Mouse (Mus musculus) lung, postnatal 36 days (tissue): ENCODE results near the gene Ipo13.

ENCODE experiments used
- DNase-seq: peaks from one replicate; pipeline ENCODE4 v3.0.0; 2022; ENCODE audit warnings: mixed read lengths

The Ipo13 gene

DNA sequence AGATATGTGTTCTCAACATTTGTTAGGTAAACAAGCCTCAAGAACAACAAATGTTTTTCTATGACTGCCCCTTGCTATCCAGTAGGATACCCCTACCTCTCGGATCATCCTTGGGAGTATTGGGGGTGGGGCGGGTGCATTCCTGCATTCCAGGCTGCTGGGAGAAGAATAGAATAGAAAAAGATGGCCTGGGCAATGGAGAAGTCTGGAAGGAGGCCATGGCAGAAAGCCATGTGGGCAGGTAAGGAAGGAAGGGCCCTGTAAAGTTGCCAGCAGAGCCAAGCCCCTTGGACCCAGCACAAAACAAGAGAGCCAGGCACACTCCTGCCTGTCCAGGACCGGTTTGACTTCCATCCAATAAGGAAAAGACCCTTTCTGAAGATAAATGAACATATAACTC, 1.4 kb downstream of the Ipo13 start:
- peak; percentile 82 for DNase-seq

DNA sequence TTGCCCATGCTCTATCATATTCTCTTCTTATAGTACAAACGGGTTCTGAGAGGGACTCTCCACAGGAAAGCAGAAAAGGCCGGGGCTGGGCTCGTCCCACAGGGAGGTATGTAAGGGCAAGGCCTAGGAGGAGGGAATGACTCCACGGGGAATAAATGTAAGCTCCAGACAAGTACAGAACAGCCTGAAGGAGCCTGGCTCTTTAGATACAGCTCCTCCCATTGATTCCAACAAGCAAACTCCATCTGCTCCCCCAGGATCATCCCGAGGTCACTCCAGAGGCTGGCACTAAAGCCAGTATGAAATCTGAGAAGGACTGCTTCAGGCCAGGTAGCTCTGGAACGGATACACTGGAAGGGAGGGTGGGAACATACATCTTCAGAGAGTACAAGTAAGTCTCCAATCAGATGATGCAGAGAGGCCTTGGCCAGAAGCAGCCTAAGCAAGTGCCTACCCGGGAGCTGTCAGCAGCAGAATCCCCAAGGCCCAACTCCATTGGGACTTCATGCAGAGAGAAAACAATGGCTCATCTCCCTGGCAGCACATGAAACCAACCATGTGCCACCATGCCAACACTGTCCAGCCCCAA, 2.0 kb downstream of the Ipo13 start:
- DNase-seq: no peak

DNA sequence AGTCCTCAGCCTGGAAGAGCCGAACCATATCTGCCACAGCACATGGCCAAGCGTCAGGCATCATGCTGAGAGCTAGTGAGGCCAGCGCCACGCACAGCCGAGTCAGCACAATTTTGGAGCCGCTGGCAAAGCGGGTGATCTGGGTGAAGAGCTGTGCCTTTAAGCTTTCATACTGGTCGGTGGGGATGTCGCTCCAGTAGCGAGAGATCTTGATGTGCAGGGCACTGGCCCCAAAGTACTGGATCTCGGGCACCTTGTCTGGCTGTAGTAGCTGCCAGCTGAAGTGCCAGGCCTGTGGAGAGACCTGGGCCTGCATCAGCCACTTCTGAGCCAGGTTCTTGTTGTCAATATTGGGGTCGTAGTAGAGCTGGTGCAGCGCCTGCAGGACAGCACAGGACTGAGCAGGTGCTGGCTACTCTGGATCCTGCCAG, 2.7 kb downstream of the Ipo13 start:
- no peak for DNase-seq

DNA sequence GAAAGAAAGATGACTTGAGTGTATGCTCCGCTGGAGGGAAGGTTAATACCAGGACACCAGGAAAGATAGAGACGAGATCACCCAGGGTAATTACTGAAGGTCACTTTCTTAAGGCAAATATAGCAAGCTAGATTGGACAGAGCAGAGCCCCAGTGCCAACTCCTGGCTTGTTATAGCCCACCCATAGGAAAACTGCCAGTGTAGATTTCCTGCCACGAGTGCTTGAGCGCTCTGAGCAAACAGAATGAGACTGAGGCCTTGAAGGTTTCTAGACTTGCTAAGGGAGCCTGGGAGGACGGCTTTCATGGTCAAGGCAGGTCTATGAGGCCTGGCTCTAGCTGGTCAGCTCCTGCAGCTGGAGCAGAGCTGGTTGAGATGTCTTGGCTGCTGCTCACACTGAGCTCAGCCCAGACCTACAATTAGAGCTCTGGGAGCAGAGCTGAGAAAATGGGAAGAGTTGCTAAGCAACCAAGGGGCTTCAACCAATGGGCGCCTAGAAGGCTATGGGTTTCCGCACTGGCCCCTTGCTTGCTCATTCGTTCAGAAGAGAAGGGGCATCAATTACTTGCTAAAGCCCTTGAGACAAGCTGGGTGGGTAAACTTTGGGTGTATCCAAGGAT, 5.9 kb downstream of the Ipo13 start:
- no peak for DNase-seq

GRCm38 (mm10) chr4:117906196-117906595, 8.6 kb downstream of the Ipo13 start:
- peak; percentile 87 for DNase-seq

GRCm38 (mm10) chr4:117904761-117905160, 10.0 kb downstream of the Ipo13 start:
- DNase-seq: no peak

- no peak for DNase-seq
These were observed 10.7 kb downstream of the Ipo13 start for GRCm38 (mm10) chr4:117904094-117904493.

DNA sequence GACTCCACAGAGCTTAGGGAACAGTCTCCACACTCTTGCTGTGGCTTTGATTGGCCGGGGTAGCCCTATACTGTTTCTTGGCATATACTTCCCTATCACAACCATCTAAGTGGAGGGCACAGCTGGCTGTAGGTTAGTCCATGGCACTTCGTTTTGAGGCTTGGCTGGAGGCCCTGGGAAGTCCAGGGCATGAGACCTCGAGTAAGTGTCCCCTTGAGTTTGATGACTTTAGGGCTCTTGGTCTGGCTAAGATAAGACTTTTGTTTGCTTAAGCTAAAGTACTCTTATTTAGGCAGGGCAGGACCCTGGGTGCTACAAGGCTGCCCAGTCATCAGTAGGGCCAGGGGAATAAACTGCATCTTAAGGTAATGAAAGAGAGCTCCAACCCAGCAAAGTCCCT, 16.7 kb downstream of the Ipo13 start:
- DNase-seq: peak; percentile 76

GRCm38 (mm10) chr4:117896031-117896430, 18.8 kb downstream of the Ipo13 start:
- no peak for DNase-seq

- no peak for DNase-seq
These were observed 19.5 kb downstream of the Ipo13 start for GRCm38 (mm10) chr4:117895339-117895738.

DNA sequence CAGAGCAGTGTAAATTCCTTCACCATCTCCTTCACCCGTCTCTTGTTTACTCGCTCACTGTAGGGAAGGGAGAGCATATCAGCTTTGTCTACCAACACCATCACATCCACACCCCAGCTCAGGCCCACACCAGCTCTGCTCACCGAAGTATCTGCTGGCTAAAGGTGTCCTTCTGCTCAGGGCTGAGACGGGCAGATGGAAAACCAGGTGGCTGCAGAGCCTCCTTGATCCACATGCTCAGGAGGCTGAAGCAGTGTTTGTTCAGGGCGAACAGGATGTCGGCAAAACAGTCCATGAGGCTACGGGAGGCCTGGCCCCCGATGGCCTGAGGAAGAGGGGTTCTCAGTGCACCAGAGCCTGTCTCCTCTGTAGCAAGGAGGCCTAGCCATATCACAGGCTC, 20.2 kb downstream of the Ipo13 start:
- no peak for DNase-seq

DNA sequence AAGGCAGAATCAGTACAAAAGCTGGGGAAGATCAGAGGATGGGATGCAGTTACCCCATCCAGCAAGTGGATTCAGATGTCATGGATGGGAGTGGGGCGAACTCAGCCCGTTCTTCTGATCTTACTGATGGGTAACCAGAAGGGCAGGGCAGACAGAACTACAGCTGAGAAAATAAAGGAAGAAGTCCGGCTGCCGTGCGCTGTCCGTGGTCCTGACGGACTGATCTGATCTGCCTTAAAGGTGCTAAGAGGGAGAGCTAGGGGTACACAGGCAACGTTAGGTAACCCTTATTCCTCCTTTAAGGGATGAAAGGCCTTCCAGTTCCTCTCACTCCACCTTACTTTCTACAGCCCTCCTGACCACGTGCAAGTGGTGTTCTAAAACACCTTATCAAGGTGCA, 21.4 kb downstream of the Ipo13 start:
- DNase-seq: peak; percentile 71

DNA sequence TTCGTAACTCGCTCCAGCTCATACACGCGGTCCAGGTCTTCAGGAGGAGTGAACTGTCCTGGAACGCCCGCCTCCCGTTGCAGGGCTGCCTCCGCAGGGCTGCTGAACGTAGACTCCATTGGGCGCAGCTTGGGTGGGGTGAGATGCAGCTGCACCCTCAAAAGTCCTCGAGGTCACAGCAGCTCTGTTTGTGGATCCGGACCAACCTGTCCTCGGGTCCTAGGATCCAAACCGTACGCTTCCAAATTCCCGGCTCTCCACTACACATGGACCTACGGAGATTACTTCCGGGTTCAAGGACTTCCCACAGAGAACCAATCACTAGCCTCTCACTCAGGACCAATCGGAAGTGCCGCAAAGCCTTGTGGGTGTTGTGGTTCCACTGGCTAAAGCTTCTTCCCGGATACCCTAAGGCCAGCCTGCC, 23.0 kb downstream of the Ipo13 start, which contains the start of gene Dph2:
TSS of gene Dph2 (minus strand) at position 295 of the 424 bp plus-strand sequence.
- DNase-seq: peak; percentile 95

GRCm38 (mm10) chr4:117890750-117891149, 24.0 kb downstream of the Ipo13 start:
- DNase-seq: no peak

DNA sequence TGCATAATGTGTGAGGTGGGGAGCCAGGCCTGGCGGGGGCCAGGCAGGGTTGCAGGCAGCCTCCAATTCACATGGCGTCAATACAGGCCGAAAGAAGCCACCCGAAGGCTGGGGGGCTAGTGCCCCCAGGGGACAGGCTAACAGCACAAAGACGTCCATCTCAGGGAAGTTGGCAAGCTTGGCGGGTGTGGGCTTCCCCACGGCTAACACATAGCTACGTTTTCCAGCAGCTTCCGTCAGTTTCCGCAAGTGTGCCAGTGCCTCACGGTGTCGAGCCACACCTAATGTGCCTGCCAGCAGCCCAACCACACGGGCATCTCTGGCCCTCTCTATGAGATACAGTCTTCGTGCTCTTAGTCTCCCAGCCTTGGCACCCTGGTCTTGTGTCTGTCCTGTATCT, 24.8 kb downstream of the Ipo13 start:
- no peak for DNase-seq

GRCm38 (mm10) chr4:117889471-117889870, 25.3 kb downstream of the Ipo13 start:
- DNase-seq: no peak

GRCm38 (mm10) chr4:117887920-117888319, 26.9 kb downstream of the Ipo13 start:
- DNase-seq: no peak

DNA sequence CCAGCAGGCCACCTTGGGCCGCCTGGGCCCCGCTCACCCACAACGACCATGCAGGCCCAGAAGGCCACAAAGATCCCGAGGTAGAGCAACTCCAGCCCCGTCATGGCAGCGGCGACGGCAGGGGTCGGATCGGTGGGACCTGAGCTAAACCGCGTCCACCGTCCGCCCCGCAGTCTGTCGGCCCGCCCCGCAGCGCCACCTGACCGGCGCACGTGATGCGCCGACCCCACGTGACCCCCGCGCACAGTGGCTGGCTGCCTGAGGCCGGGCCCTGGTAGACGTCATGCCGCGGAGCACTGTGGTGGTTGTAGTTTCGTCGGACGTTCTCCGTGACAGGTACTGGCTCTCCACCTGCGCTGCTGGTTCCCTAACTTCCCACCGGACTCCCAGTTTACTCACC, 27.7 kb downstream of the Ipo13 start, which contains the start of gene Atp6v0b:
TSS of gene Atp6v0b (minus strand) at position 201 of the 400 bp plus-strand sequence.
- DNase-seq: peak; percentile 97

GRCm38 (mm10) chr4:117886644-117887043, 28.2 kb downstream of the Ipo13 start:
- peak; percentile 52 for DNase-seq

GRCm38 (mm10) chr4:117885994-117886393, 28.8 kb downstream of the Ipo13 start:
- no peak for DNase-seq

DNA sequence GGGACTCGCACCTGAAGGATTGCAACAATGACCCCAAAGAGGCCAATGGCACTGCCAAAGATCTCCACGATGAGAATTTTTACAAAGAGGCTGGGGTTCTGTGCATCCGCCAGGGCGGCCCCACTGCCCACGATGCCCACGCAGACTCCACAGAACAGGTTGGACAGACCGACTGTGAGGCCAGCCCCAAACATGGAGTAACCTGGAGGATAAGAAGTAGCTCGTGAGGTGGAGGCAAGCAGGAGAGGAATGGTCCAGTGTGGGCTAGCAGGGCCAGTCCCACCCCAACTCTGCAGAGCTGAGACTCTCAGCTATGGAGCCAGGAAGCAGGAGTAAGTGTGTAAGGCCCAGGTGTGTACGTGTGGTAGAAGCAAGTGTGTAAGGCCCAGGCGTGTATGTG, 29.7 kb downstream of the Ipo13 start:
- DNase-seq: no peak

DNA sequence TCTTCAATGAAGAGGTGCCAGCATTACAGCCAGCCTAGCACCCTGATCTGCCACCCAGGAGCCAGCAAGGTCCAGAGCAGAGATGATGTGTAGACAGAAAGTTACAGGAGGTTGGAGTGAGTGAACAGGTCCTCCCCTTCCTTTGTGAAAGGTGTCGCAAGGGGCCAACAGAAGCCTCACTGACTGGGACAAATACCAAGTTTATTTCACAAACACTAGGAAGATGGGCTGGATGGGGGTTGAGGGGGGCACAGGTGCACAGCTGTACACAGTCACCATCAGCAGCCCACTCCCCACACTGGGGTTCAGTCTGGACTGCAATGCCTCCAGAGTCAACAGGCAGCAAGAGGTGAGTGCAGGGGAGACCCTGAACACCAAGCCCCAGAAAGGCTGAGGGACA, 30.7 kb downstream of the Ipo13 start:
- DNase-seq: no peak

DNA sequence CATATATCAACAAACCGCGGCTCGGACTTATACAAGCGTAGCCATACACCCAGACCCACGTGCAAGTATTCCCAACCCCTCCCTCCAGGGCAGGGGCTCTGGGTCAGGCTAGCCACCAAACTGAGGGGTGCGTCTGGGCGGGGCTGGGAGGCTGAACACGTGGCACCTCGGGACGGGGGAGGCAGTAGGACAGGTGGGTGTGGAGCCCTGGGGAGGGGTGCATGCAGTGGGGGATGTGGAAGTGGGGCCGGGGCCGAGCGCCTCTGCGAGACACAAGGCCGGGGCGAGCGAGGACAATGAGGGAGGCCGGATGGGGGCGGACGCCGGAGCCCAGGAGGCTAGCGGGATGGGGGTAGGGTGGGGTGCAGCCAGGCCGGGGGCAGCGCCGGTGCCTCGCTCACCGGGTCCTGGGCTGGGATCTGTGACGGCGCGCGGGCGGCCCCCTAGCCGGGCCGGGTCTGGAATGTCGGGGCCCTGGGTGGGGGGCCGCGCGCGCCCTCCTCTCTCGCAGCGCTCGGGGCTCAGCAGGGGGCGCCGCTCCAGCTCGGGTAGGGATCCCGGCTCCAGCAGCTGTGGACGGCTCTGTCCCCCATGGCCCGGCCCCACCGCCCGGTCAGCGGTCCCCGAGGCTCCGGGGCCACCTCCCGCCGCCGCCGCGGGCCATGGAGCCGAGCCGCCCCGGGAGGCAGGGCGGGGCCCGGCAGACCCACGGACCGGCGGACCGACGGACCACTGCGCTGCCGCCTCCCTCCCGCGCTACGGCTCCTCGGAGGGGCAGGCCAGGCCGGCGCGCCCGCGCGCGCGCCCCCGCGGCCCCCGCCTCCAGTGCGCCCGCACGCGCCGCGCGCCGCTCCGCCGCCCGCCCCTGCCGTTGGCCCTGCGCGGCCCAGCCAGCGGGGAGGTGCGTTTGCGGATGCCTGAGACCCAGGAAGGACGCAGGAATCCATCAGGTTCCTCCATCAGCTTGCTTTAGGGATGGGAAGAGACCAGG, 31.8 kb downstream of the Ipo13 start, which contains the start of gene B4galt2:
TSS of gene B4galt2 (minus strand) at position 787 of the 991 bp plus-strand sequence.
- DNase-seq: no peak
